Mouse (Mus musculus): ENCODE data around the gene Polr1d. TPM values are rescaled to one million over a fixed set of nuclear protein-coding genes. Genes with fewer than 3 reads are reported as not detected.
A peak's percentile ranks its signal among the peaks of the same experiment; 100 is the strongest.

The Polr1d gene
- total and polyA plus RNA-seq, 3 experiments, result 24.2 to 74.8 (median 66.6) TPM

GRCm38 (mm10) chr5:147052309-147052558, 24.6 kb upstream of the Polr1d start:
- Histone ChIP-seq H3K79me2 (replicated peaks; ENCODE audit: control insufficient read depth, insufficient read depth, low read length) (peaks cover 7% of the 10 kb centered on the region), H3K4me3 (peak overlapping the region; percentile 29; the same call in 1 of the 2 replicates), H3K27me3 (ENCODE audit: control insufficient read depth, insufficient read depth, low read length) (no peaks in the 10 kb centered on the region), H3K4me1 (ENCODE audit: control insufficient read depth, insufficient read depth, low read length) (peaks cover 29% of the 10 kb centered on the region), H3K27ac (peak overlapping the region; percentile 29), H3K36me3 (ENCODE audit: control insufficient read depth, insufficient read depth, low read length) (peaks cover 3% of the 10 kb centered on the region; the same call in 1 of the 2 replicates), H3K9ac (ENCODE audit: low read depth, low read length) (peak overlapping the region; percentile 32)
- intact Hi-C loops (cut with DNase I), result no loop called here
- 58% methylated on average over 4 of the region's 4 CpGs for WGBS
- TF ChIP-seq EP300 (IDR thresholded peaks at IDR 0.05; ENCODE audit: insufficient read depth, low read depth, low read length) (no peak), CTCF (IDR thresholded peaks at IDR 0.05) (no peak), POLR2A (IDR thresholded peaks at IDR 0.05; ENCODE audit: insufficient read depth, low read depth, low read length) (no peak)
- no peak for DNase-seq

- H3K36me3 ChIP-seq (ENCODE audit: control insufficient read depth, insufficient read depth, low read length), result peaks cover 5% of the 10 kb centered on the region
- no peaks in the 10 kb centered on the region for H3K27me3 ChIP-seq (ENCODE audit: control insufficient read depth, insufficient read depth, low read length)
- H3K27ac ChIP-seq, result no peak overlapping the region
- DNase-seq, result no peak
- no peak overlapping the region for H3K9ac ChIP-seq (ENCODE audit: low read depth, low read length)
- TF ChIP-seq POLR2A (IDR thresholded peaks at IDR 0.05; ENCODE audit: insufficient read depth, low read depth, low read length), result no peak
- no peak for TF ChIP-seq CTCF (IDR thresholded peaks at IDR 0.05)
- TF ChIP-seq EP300 (IDR thresholded peaks at IDR 0.05; ENCODE audit: insufficient read depth, low read depth, low read length), result no peak
- H3K4me1 ChIP-seq (ENCODE audit: control insufficient read depth, insufficient read depth, low read length), result peaks cover 30% of the 10 kb centered on the region
- WGBS, result 92% methylated on average over 6 of the region's 6 CpGs
- H3K79me2 ChIP-seq (replicated peaks; ENCODE audit: control insufficient read depth, insufficient read depth, low read length), result peaks cover 7% of the 10 kb centered on the region
- intact Hi-C loops (cut with DNase I), result no loop called here
- no peak overlapping the region for H3K4me3 ChIP-seq
Observed at GRCm38 (mm10) chr5:147053071-147053470, 23.8 kb upstream of the Polr1d start.

GRCm38 (mm10) chr5:147053481-147053880, 23.4 kb upstream of the Polr1d start:
- Histone ChIP-seq H3K4me1 (ENCODE audit: control insufficient read depth, insufficient read depth, low read length) (peaks cover 31% of the 10 kb centered on the region), H3K79me2 (replicated peaks; ENCODE audit: control insufficient read depth, insufficient read depth, low read length) (peaks cover 7% of the 10 kb centered on the region), H3K9ac (ENCODE audit: low read depth, low read length) (no peak overlapping the region), H3K27ac (no peak overlapping the region), H3K36me3 (ENCODE audit: control insufficient read depth, insufficient read depth, low read length) (peaks cover 5% of the 10 kb centered on the region), H3K27me3 (ENCODE audit: control insufficient read depth, insufficient read depth, low read length) (no peaks in the 10 kb centered on the region), H3K4me3 (no peak overlapping the region)
- intact Hi-C loops (cut with DNase I), result no loop called here
- WGBS, result 83% methylated on average over 3 of the region's 3 CpGs
- DNase-seq, result no peak
- TF ChIP-seq POLR2A (IDR thresholded peaks at IDR 0.05; ENCODE audit: insufficient read depth, low read depth, low read length), result no peak
- no peak for TF ChIP-seq CTCF (IDR thresholded peaks at IDR 0.05)
- TF ChIP-seq EP300 (IDR thresholded peaks at IDR 0.05; ENCODE audit: insufficient read depth, low read depth, low read length), result no peak

- WGBS, result 70% methylated on average over 6 of the region's 6 CpGs
- Histone ChIP-seq H3K9ac (ENCODE audit: low read depth, low read length) (no peak overlapping the region), H3K27me3 (ENCODE audit: control insufficient read depth, insufficient read depth, low read length) (no peaks in the 10 kb centered on the region), H3K79me2 (replicated peaks; ENCODE audit: control insufficient read depth, insufficient read depth, low read length) (peaks cover 6% of the 10 kb centered on the region), H3K4me3 (no peak overlapping the region), H3K36me3 (ENCODE audit: control insufficient read depth, insufficient read depth, low read length) (peaks cover 8% of the 10 kb centered on the region), H3K4me1 (ENCODE audit: control insufficient read depth, insufficient read depth, low read length) (peaks cover 32% of the 10 kb centered on the region), H3K27ac (peak overlapping the region; percentile 8; the same call in 1 of the 2 replicates)
- intact Hi-C loops (cut with DNase I), result no loop called here
- no peak for TF ChIP-seq POLR2A (IDR thresholded peaks at IDR 0.05; ENCODE audit: insufficient read depth, low read depth, low read length)
- no peak for TF ChIP-seq CTCF (IDR thresholded peaks at IDR 0.05)
- TF ChIP-seq EP300 (IDR thresholded peaks at IDR 0.05; ENCODE audit: insufficient read depth, low read depth, low read length), result no peak
- DNase-seq, result no peak
Observed at GRCm38 (mm10) chr5:147054328-147054727, 22.5 kb upstream of the Polr1d start.

GRCm38 (mm10) chr5:147054747-147055270, 22.0 kb upstream of the Polr1d start:
- 28% methylated on average over 2 of the region's 2 CpGs for WGBS
- Histone ChIP-seq H3K27ac (no peak overlapping the region), H3K4me3 (no peak overlapping the region), H3K36me3 (ENCODE audit: control insufficient read depth, insufficient read depth, low read length) (peaks cover 8% of the 10 kb centered on the region), H3K79me2 (replicated peaks; ENCODE audit: control insufficient read depth, insufficient read depth, low read length) (peaks cover 6% of the 10 kb centered on the region), H3K9ac (ENCODE audit: low read depth, low read length) (no peak overlapping the region), H3K27me3 (ENCODE audit: control insufficient read depth, insufficient read depth, low read length) (no peaks in the 10 kb centered on the region), H3K4me1 (ENCODE audit: control insufficient read depth, insufficient read depth, low read length) (peaks cover 32% of the 10 kb centered on the region)
- DNase-seq, result no peak
- intact Hi-C loops (cut with DNase I), result no loop called here
- no peak for TF ChIP-seq CTCF (IDR thresholded peaks at IDR 0.05)
- TF ChIP-seq POLR2A (IDR thresholded peaks at IDR 0.05; ENCODE audit: insufficient read depth, low read depth, low read length), result no peak
- no peak for TF ChIP-seq EP300 (IDR thresholded peaks at IDR 0.05; ENCODE audit: insufficient read depth, low read depth, low read length)

- peak in 1 of 2 experiments; percentile 17 for DNase-seq
- Histone ChIP-seq H3K27ac (no peak overlapping the region), H3K79me2 (replicated peaks; ENCODE audit: control insufficient read depth, insufficient read depth, low read length) (peaks cover 8% of the 10 kb centered on the region), H3K36me3 (ENCODE audit: control insufficient read depth, insufficient read depth, low read length) (peaks cover 8% of the 10 kb centered on the region), H3K27me3 (ENCODE audit: control insufficient read depth, insufficient read depth, low read length) (no peaks in the 10 kb centered on the region), H3K4me1 (ENCODE audit: control insufficient read depth, insufficient read depth, low read length) (peaks cover 32% of the 10 kb centered on the region), H3K4me3 (no peak overlapping the region), H3K9ac (ENCODE audit: low read depth, low read length) (no peak overlapping the region)
- intact Hi-C loops (cut with DNase I), result no loop called here
- WGBS, result 78% methylated on average over 6 of the region's 6 CpGs
- TF ChIP-seq CTCF (IDR thresholded peaks at IDR 0.05), result no peak
- TF ChIP-seq POLR2A (IDR thresholded peaks at IDR 0.05; ENCODE audit: insufficient read depth, low read depth, low read length), result no peak
- no peak for TF ChIP-seq EP300 (IDR thresholded peaks at IDR 0.05; ENCODE audit: insufficient read depth, low read depth, low read length)
Observed at GRCm38 (mm10) chr5:147055572-147056245, 21.1 kb upstream of the Polr1d start.
